Mouse (Mus musculus) ES-Bruce4 (cell line): ENCODE data around the gene Rbm25. TPM values are rescaled to one million over a fixed set of nuclear protein-coding genes. Genes with fewer than 3 reads are reported as not detected.

Experiments used
- H3K27ac ChIP-seq: 2 replicates; pipeline ENCODE4 v1.5.1; 2012; ENCODE audit warnings: low read length, inconsistent platforms; ENCODE audit not compliant: insufficient read depth
- H3K27me3 ChIP-seq: 2 replicates; pipeline ENCODE4 v1.6.1; 2012; ENCODE audit warnings: mild to moderate bottlenecking, low read length, inconsistent platforms; ENCODE audit not compliant: control insufficient read depth, poor library complexity, insufficient read depth, severe bottlenecking
- H3K36me3 ChIP-seq: 2 replicates; pipeline ENCODE4 v1.6.1; 2012; ENCODE audit warnings: inconsistent platforms, mild to moderate bottlenecking, low read length, moderate library complexity; ENCODE audit not compliant: control insufficient read depth, poor library complexity, insufficient read depth, severe bottlenecking
- H3K4me1 ChIP-seq: one replicate; pipeline ENCODE4 v1.8.1; 2011; ENCODE audit warnings: low read length; ENCODE audit not compliant: control insufficient read depth, insufficient read depth
- H3K4me3 ChIP-seq: 2 replicates; pipeline ENCODE4 v1.5.1; 2011; ENCODE audit warnings: low read depth, mild to moderate bottlenecking, low read length
- H3K9ac ChIP-seq: 2 replicates; pipeline ENCODE4 v1.6.1; 2012; ENCODE audit warnings: low read depth, mild to moderate bottlenecking, inconsistent platforms; ENCODE audit not compliant: poor library complexity, severe bottlenecking
- H3K9me3 ChIP-seq: replicated peaks from 2 replicates; pipeline ENCODE4 v1.6.1; 2012; ENCODE audit warnings: mild to moderate bottlenecking, low read length, inconsistent platforms; ENCODE audit not compliant: control insufficient read depth, poor library complexity, insufficient read depth, severe bottlenecking
- CTCF ChIP-seq: IDR thresholded peaks from one replicate; pipeline ENCODE4 v1.8.1; 2011; ENCODE audit warnings: low read depth, low read length
- EP300 ChIP-seq: IDR thresholded peaks from 2 replicates; pipeline ENCODE4 v1.6.1; 2011; ENCODE audit warnings: low read depth, low read length; ENCODE audit not compliant: insufficient read depth
- POLR2A ChIP-seq: IDR thresholded peaks from one replicate; pipeline ENCODE4 v1.8.1; 2011; ENCODE audit warnings: low read length; ENCODE audit not compliant: insufficient read depth
- polyA plus RNA-seq: library from polyadenylated mRNA; stranded (reverse); fragments of >200 nt; gene quantifications from 2 replicates; pipeline ENCODE4 v1.2.4, GENCODE M21; 2011; ENCODE audit warnings: low read depth; ENCODE audit not compliant: missing spikeins, insufficient read depth, insufficient read length

Rbm25 gene
- polyA plus RNA-seq, 1 experiment = 372 TPM

- H3K27me3 ChIP-seq = no peaks in the 10 kb centered on the region
- H3K27ac ChIP-seq = no peak overlapping the region
- peaks cover 33% of the 10 kb centered on the region for H3K36me3 ChIP-seq
- TF ChIP-seq POLR2A (no peak), CTCF (no peak), EP300 (no peak)
- peak overlapping the region; percentile 99 for H3K9ac ChIP-seq
- no peak overlapping the region; the same call in 1 of the 2 replicates for H3K4me3 ChIP-seq
- H3K9me3 ChIP-seq = no peaks in the 10 kb centered on the region
- no peaks in the 10 kb centered on the region for H3K4me1 ChIP-seq
Observed at GRCm38 (mm10) chr12:83633807-83634206, 2.8 kb downstream of the Rbm25 start.

DNA sequence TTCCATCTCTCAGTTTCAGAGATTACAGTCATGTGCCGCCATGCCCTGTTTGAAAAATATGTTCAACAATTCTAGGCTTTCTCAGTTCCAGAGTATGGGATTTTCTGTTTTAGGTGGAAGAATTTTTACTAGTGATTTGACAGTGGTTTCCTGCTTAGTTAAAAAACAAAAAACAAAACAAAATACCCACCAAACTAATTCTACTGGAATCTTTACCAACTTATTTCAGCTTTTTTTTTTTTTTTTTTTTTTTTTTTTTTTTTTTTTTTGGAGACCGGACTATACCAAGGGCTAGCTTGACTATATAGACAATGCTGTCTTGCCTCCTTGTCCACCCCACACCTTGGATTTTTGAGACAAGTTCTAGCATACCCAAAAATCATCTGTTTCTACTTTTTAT is 10.2 kb downstream of the Rbm25 start:
- Histone ChIP-seq H3K27ac (no peak overlapping the region), H3K4me3 (no peak overlapping the region), H3K36me3 (peaks cover 74% of the 10 kb centered on the region), H3K9ac (no peak overlapping the region), H3K4me1 (no peaks in the 10 kb centered on the region), H3K9me3 (no peaks in the 10 kb centered on the region), H3K27me3 (no peaks in the 10 kb centered on the region)
- TF ChIP-seq POLR2A (no peak), CTCF (no peak), EP300 (no peak)

DNA sequence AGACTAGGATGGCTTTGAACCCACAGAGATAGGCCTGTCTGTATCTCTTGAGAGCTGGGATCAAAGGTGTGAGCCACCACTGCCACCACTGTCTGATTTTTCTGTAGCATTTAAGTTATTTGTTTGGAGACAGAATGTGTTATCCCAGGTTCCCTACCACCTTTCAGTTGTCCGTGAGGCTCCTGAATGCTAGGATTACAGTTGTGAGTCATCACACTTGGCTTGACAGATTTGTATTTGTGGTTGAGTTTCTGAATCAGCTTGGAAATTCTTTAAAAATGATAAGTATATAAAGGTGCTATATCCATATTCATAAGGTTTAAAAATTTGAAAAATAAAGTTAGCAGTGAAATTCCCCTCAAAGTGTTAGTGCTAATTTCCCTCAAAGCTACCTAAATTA is 12.1 kb downstream of the Rbm25 start:
- H3K27me3 ChIP-seq = no peaks in the 10 kb centered on the region
- no peaks in the 10 kb centered on the region for H3K9me3 ChIP-seq
- H3K27ac ChIP-seq = 0 out of 2 replicates have a peak overlapping the region, but pooled peaks have one; percentile 28
- H3K4me3 ChIP-seq = no peak overlapping the region
- H3K36me3 ChIP-seq = peaks cover 72% of the 10 kb centered on the region
- H3K9ac ChIP-seq = no peak overlapping the region
- TF ChIP-seq POLR2A = no peak
- no peaks in the 10 kb centered on the region for H3K4me1 ChIP-seq

DNA sequence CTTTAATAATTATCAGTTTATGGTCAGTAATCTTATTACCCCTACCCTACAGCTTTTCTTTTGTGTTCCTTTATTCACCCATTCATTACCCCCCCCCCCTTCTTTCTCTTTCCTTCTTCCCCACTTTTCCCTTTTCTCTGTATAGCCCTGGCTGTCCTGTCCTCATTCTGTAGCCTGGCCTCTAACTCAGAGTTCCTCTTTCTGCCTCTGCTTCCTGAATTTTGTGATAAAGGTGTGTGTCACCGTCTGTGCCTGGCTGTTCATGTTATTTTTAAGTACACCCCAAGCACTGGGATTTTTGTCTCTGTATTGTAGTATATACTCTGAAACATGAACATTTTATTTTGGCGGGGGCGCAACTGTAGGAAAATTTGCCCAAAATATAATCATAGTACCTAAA is 19.3 kb downstream of the Rbm25 start:
- Histone ChIP-seq H3K9me3 (no peaks in the 10 kb centered on the region), H3K27ac (no peak overlapping the region), H3K4me1 (no peaks in the 10 kb centered on the region), H3K9ac (no peak overlapping the region), H3K36me3 (peaks cover 71% of the 10 kb centered on the region), H3K27me3 (no peaks in the 10 kb centered on the region), H3K4me3 (no peak overlapping the region)
- no peak for TF ChIP-seq POLR2A
- TF ChIP-seq CTCF = no peak

- no peaks in the 10 kb centered on the region for H3K9me3 ChIP-seq
- H3K4me1 ChIP-seq = no peaks in the 10 kb centered on the region
- peaks cover 65% of the 10 kb centered on the region for H3K36me3 ChIP-seq
- no peak overlapping the region for H3K9ac ChIP-seq
- no peaks in the 10 kb centered on the region for H3K27me3 ChIP-seq
- TF ChIP-seq EP300 (no peak), POLR2A (no peak), CTCF (no peak)
- no peak overlapping the region for H3K27ac ChIP-seq
- H3K4me3 ChIP-seq = no peak overlapping the region
Observed at GRCm38 (mm10) chr12:83651414-83651813, 20.4 kb downstream of the Rbm25 start.

GRCm38 (mm10) chr12:83685466-83685865 is 54.4 kb downstream of the Rbm25 start:
- Histone ChIP-seq H3K9me3 (no peaks in the 10 kb centered on the region), H3K4me3 (no peak overlapping the region), H3K9ac (no peak overlapping the region), H3K27ac (no peak overlapping the region), H3K4me1 (no peaks in the 10 kb centered on the region), H3K36me3 (peaks cover 20% of the 10 kb centered on the region), H3K27me3 (no peaks in the 10 kb centered on the region)
- TF ChIP-seq CTCF = no peak
- TF ChIP-seq POLR2A = no peak
- TF ChIP-seq EP300 = no peak

DNA sequence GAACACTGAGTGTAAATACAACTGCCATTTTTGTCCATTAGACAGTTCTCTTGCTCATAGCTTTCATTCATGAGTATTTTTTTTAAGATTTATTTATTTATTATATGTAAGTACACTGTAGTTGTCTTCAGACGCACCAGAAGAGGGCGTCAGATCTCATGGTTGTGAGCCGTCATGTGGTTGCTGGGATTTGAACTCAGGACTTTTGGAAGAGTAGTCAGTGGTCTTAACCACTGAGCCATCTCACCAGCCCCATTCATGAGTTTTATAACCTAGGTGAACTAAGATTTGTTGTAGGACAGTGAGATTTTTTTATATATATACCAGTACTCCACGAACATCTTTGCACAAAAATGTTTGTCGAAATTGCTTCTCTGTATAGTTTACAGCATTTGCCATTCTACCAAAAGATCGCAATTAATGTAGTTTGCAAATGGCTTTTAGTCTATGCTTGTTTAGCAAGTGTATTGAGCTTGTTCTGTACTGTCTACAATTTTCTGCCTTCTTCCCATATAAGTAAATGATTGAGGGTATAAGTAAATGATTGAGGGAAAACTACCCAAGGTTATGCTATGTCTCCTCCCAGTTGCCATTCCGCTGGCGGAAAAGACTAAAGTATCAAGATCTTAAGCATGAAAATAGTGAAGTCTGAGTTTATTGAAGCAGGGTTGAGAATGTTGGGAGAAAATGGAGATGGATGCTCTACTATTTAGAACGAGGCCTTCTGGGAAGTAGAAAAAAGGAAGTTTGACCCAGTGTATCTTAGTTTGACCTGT is 55.7 kb downstream of the Rbm25 start:
- peak overlapping the region; percentile 75 for H3K9ac ChIP-seq
- TF ChIP-seq POLR2A (no peak), CTCF (no peak), EP300 (no peak)
- H3K27ac ChIP-seq = peak overlapping the region; percentile 73
- H3K9me3 ChIP-seq = no peaks in the 10 kb centered on the region
- no peak overlapping the region for H3K4me3 ChIP-seq
- no peaks in the 10 kb centered on the region for H3K27me3 ChIP-seq
- peaks cover 11% of the 10 kb centered on the region for H3K36me3 ChIP-seq
- H3K4me1 ChIP-seq = no peaks in the 10 kb centered on the region
